Mouse (Mus musculus) Muller cell, postnatal 12 days (primary cell): ENCODE data around the gene Nme6.

Experiments used
- DNase-seq: peaks from one replicate; pipeline ENCODE4 v3.0.0-alpha.2; 2015; ENCODE audit errors: inconsistent ontology term

The Nme6 gene

GRCm38 (mm10) chr9:109870983-109871572 lies 38.5 kb downstream of the Nme6 start:
- no peak for DNase-seq

GRCm38 (mm10) chr9:109874797-109875691 lies 42.5 kb downstream of the Nme6 start, which contains the start of gene Cdc25a:
TSS of gene Cdc25a (plus strand) at chr9:109875579.
- peak; percentile 99 for DNase-seq

GRCm38 (mm10) chr9:109875695-109876601 lies 43.4 kb downstream of the Nme6 start:
- DNase-seq = peak; percentile 52

- peak; percentile 50 for DNase-seq
These were observed 44.2 kb downstream of the Nme6 start for GRCm38 (mm10) chr9:109876756-109877155.

GRCm38 (mm10) chr9:109877666-109878065 lies 45.1 kb downstream of the Nme6 start:
- no peak for DNase-seq

- DNase-seq = no peak
These were observed 46.8 kb downstream of the Nme6 start for GRCm38 (mm10) chr9:109879305-109879704.

- DNase-seq = no peak
These were observed 53.7 kb downstream of the Nme6 start for GRCm38 (mm10) chr9:109886259-109886658.

- no peak for DNase-seq
These were observed 54.8 kb downstream of the Nme6 start for GRCm38 (mm10) chr9:109887321-109887720.

GRCm38 (mm10) chr9:109891501-109891900 lies 59.0 kb downstream of the Nme6 start:
- no peak for DNase-seq
